Mouse (Mus musculus) erythroblast, embryonic 14.5 days (primary cell): ENCODE data around the gene Exoc4. TPM values are rescaled to one million over a fixed set of nuclear protein-coding genes. Genes with fewer than 3 reads are reported as not detected.

Experiments used
- H3K27me3 ChIP-seq: 2 replicates; pipeline ENCODE4 v1.6.1; 2012; ENCODE audit warnings: inconsistent platforms; ENCODE audit not compliant: control insufficient read depth
- H3K36me3 ChIP-seq: 2 replicates; pipeline ENCODE4 v1.6.1; 2012; ENCODE audit warnings: mild to moderate bottlenecking, inconsistent platforms; ENCODE audit not compliant: control insufficient read depth
- H3K4me1 ChIP-seq: 2 replicates; pipeline ENCODE4 v1.6.1; 2012; ENCODE audit warnings: inconsistent platforms; ENCODE audit not compliant: control insufficient read depth
- H3K4me3 ChIP-seq: replicated peaks from 2 replicates; pipeline ENCODE3; 2012; ENCODE audit warnings: moderate library complexity, mild to moderate bottlenecking, inconsistent platforms
- H3K9me3 ChIP-seq: 2 replicates; pipeline ENCODE4 v1.6.1; 2012; ENCODE audit warnings: low read length, inconsistent platforms, mixed read lengths; ENCODE audit not compliant: control insufficient read depth
- GATA1 ChIP-seq: IDR thresholded peaks from 2 replicates; pipeline ENCODE4 v1.6.1; 2012; ENCODE audit warnings: low read length, inconsistent platforms, mixed read lengths
- TAL1 ChIP-seq: IDR thresholded peaks from 3 replicates; pipeline ENCODE4 v1.6.1; 2012; ENCODE audit warnings: low read length, inconsistent platforms, mixed read lengths
- polyA plus RNA-seq: library from polyadenylated mRNA; stranded (reverse); fragments of >175 nt; gene quantifications from 2 replicates; pipeline ENCODE4 v1.2.3, GENCODE M21; 2012

The Exoc4 gene
- polyA plus RNA-seq, 1 experiment, result 0.65 TPM

DNA sequence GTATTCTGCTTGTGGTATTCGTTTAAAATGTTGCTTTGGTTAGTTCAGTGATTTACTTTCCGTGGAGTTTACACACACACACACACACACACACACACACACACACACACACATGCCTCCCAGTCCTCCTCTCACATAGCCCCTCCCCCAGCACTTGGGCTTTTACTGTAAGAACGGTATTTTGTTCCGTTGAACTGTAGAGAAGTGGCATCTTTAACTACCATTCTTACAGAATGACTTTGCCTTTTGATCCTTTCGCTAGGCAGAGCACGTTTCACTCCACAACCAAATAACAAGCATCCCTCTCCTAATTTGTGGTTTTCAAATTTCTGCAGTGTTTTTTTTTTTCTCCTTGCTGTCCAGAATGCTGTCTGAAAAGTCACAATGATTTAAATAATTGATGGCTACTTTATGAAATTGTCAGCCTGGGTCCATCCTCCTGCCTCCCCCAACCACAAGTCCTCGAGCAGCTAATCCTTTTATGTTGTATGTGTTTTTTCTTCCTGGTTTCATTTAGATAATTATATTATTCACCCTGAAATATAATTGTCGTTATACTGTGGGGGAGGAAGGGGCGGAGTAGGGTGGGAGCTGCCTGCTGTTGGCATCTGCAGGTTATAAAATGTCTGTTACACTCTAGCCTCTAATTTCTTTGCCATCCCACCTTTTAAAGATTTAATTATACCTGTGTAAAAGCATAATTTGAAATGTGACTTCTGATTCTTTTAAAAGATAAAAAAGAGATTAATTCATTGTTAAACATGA lies 523.8 kb downstream of the Exoc4 start:
- Histone ChIP-seq H3K9me3 (peaks cover 3% of the 10 kb centered on the region; the same call in 1 of the 2 replicates), H3K27me3 (no peaks in the 10 kb centered on the region), H3K36me3 (no peaks in the 10 kb centered on the region), H3K4me3 (no peak overlapping the region), H3K4me1 (no peaks in the 10 kb centered on the region)
- TF ChIP-seq TAL1 (no peak), GATA1 (no peak)

GRCm38 (mm10) chr6:33792604-33793003 lies 543.7 kb downstream of the Exoc4 start:
- H3K9me3 ChIP-seq, result no peaks in the 10 kb centered on the region
- H3K4me3 ChIP-seq, result no peak overlapping the region
- H3K27me3 ChIP-seq, result no peaks in the 10 kb centered on the region
- H3K4me1 ChIP-seq, result no peaks in the 10 kb centered on the region
- no peaks in the 10 kb centered on the region for H3K36me3 ChIP-seq
- TF ChIP-seq TAL1 (no peak), GATA1 (no peak)

GRCm38 (mm10) chr6:33801254-33801653 lies 552.4 kb downstream of the Exoc4 start:
- no peak overlapping the region for H3K4me3 ChIP-seq
- H3K9me3 ChIP-seq, result no peaks in the 10 kb centered on the region
- H3K27me3 ChIP-seq, result no peaks in the 10 kb centered on the region
- TF ChIP-seq TAL1, result no peak
- TF ChIP-seq GATA1, result no peak
- H3K36me3 ChIP-seq, result no peaks in the 10 kb centered on the region
- H3K4me1 ChIP-seq, result no peaks in the 10 kb centered on the region

DNA sequence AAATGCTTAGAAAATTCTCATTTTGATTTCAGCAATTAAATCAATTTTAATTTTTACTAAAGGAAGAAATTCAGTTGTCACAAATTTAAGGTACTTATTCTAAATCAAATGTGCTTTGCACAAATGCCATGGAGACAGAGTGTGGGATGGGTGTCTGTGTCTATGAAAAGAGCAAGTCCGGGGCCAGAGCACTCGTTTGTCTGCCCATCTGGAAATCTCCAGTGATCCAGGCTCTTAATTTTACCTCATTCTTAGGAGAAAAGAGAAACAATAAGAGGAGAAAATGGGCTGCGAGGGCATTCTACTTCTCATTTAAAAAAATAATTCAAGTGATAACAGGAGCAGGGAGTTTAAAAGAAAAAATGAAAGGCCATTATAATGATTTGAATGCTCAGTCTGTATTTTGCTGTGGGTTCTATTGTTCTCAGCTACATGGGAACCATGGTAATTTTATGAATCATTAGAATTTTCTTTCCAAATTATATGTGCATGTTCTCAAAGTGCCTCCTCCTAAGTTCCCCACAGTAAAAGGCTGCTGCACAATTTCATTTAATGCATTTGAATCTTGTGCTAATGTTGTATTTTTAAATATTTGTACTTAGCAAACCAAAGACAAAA lies 554.7 kb downstream of the Exoc4 start:
- Histone ChIP-seq H3K36me3 (no peaks in the 10 kb centered on the region), H3K4me3 (no peak overlapping the region), H3K27me3 (no peaks in the 10 kb centered on the region), H3K4me1 (no peaks in the 10 kb centered on the region), H3K9me3 (no peaks in the 10 kb centered on the region)
- no peak for TF ChIP-seq TAL1
- no peak for TF ChIP-seq GATA1

DNA sequence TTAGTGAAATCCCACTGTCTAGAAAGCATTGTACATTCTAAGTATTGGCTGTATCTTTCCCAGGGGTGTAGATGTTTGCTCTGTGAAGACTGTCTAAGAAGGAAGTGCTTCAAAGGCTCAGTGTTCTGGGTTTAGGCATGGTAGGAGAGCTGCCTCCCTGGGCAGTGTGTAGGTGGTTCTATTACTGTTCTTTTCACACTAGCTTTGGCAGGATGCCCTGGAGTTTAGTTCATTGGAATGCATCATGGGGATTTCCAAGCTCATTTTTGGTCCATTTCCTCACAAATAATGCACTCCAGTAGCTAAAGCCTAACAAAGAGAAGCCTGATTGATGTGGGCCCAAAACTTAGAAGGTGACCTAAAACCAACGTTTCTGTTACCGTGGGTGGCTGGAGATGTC lies 555.9 kb downstream of the Exoc4 start:
- no peak for TF ChIP-seq GATA1
- TF ChIP-seq TAL1, result no peak
- no peak overlapping the region for H3K4me3 ChIP-seq
- H3K4me1 ChIP-seq, result no peaks in the 10 kb centered on the region
- H3K36me3 ChIP-seq, result no peaks in the 10 kb centered on the region
- H3K27me3 ChIP-seq, result no peaks in the 10 kb centered on the region
- H3K9me3 ChIP-seq, result no peaks in the 10 kb centered on the region

- Histone ChIP-seq H3K4me3 (no peak overlapping the region), H3K27me3 (no peaks in the 10 kb centered on the region), H3K36me3 (no peaks in the 10 kb centered on the region), H3K4me1 (no peaks in the 10 kb centered on the region), H3K9me3 (no peaks in the 10 kb centered on the region)
- no peak for TF ChIP-seq TAL1
- no peak for TF ChIP-seq GATA1
Observed at GRCm38 (mm10) chr6:33806072-33806782, 557.3 kb downstream of the Exoc4 start.

DNA sequence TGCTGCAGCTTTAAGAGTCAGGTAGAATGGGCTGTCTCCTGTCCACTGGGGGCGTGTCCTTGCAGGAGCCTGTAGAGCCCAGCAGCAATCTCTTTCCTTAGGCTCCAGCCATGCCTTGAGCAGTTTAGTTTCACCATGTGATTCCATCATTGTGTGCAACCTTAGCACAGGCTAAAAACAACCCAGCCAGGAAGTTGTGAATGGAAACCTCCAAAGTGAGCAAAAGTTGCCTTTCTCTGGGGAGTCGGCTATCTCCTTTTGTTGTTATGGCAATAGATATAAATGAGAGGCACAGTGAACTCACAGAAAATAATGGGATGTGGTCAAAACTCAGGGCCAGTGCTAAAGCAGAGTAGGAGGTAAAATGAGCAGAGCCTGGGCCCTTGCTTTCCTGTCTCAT lies 565.5 kb downstream of the Exoc4 start:
- TF ChIP-seq TAL1 (no peak), GATA1 (no peak)
- H3K4me1 ChIP-seq, result no peaks in the 10 kb centered on the region
- H3K27me3 ChIP-seq, result no peaks in the 10 kb centered on the region
- H3K36me3 ChIP-seq, result no peaks in the 10 kb centered on the region
- no peak overlapping the region for H3K4me3 ChIP-seq
- no peaks in the 10 kb centered on the region for H3K9me3 ChIP-seq

DNA sequence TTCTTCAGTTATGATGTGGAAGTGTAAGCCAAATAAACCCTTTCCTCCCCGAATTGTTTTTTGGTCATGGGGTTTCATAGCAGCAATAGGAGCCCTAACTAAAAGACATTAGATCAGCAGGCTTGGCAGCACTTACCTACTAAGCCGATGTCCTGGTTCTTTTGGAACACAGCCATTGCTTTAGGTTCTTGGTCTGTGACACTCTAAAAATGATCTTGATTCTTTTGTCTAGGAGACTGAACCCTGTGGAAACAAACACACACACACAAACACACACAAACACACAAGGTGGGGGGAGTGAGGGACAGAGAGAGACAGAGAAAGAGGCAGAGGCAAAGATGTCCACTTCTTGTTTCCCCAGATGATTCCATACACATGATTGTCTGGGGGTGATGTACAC lies 574.3 kb downstream of the Exoc4 start:
- Histone ChIP-seq H3K36me3 (no peaks in the 10 kb centered on the region), H3K27me3 (no peaks in the 10 kb centered on the region), H3K4me1 (no peaks in the 10 kb centered on the region), H3K4me3 (no peak overlapping the region), H3K9me3 (no peaks in the 10 kb centered on the region)
- TF ChIP-seq TAL1 (no peak), GATA1 (no peak)

- Histone ChIP-seq H3K36me3 (no peaks in the 10 kb centered on the region), H3K4me1 (no peaks in the 10 kb centered on the region), H3K9me3 (no peaks in the 10 kb centered on the region), H3K4me3 (no peak overlapping the region), H3K27me3 (no peaks in the 10 kb centered on the region)
- TF ChIP-seq GATA1 (no peak), TAL1 (no peak)
Observed at GRCm38 (mm10) chr6:33823777-33824302, 575.0 kb downstream of the Exoc4 start.
